Mouse (Mus musculus) bone marrow, adult 2 months (tissue): ENCODE measurements around the gene Diras2.

Experiments
- CTCF ChIP-seq: fragments of 200-500 bp; IDR thresholded peaks from 2 replicates; pipeline ENCODE4 v1.5.1; 2011; ENCODE audit warnings: low read length, control low read depth; ENCODE audit not compliant: control insufficient read depth, insufficient read depth
- POLR2A ChIP-seq: fragments of 200-500 bp; IDR thresholded peaks from 2 replicates; pipeline ENCODE4 v1.6.1; 2011; ENCODE audit warnings: low read depth, mild to moderate bottlenecking, control low read depth, low read length, borderline replicate concordance; ENCODE audit not compliant: control insufficient read depth

DNA sequence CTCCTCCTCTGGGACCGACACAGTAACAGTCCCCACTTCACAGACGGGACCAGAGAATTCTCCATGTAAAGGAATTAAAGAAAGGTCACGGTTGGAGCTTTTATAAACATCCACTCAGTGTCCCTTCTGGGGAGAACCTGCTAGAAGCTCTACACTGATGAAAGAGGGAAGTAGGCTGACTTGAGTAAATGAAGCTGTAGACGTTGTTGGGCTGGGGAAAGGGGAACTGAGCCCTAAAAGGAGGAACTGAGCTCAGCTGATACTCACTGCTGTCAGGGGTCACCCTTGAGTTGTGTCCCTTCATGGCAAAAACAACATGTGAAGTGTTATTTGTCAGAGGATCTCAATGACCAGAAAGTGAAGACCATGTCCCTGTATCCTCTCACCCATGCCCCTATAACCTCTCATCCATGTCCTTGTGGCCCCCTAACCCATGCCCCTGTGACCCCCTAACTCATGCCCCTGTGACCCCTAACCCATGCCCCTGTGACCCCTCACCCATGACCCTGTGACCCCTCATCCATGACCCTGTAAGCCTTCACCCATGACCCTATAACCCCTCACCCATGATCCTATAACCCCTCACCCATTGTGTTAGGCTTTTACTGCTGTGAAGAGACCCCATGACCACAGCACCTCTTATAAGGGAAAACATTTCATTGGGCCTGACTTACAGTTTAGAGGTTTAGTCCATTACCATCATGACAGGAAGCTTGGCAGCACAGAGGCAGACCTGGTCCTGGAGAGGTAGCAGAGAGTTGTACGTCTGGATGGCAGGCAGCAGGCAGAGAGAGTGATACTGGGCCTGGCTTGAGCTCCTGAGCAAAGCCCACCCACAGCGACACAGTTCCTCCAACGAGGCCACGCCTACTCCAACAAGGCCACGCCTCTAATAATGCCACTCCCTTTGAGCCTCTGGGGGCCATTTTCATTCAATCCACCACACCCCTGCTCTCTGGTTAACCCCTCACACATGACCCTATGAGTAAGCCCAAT lies 41.7 kb upstream of the Diras2 start:
- 0 out of 2 replicates have a peak, but pooled peaks have one; percentile 10 for TF ChIP-seq CTCF
- peak; percentile 35; the same call in 1 of the 2 replicates for TF ChIP-seq POLR2A
